Mouse (Mus musculus) heart, embryonic 16.5 days (tissue): ENCODE results near the gene Alox5ap. TPM values are rescaled to one million over a fixed set of nuclear protein-coding genes. Genes with fewer than 3 reads are reported as not detected.

ENCODE experiments used
- ATAC-seq: fragments of 200-750 bp; cut with Nextera tagmentation; replicated peaks from 2 replicates; pipeline ENCODE4 v1.8.0; 2017; ENCODE audit warnings: moderate number of reproducible peaks; ENCODE audit not compliant: insufficient read depth, low FRiP score; ENCODE audit errors: extremely low read depth
- H3K27ac ChIP-seq: fragments of 300-500 bp; sonication (generic); 2 replicates; pipeline ENCODE4 v1.5.1; 2014; ENCODE audit warnings: mild to moderate bottlenecking, low read length, control low read depth, moderate library complexity
- H3K27me3 ChIP-seq: fragments of 300-500 bp; sonication (generic); 2 replicates; pipeline ENCODE4 v1.6.1; 2014; ENCODE audit warnings: low read length, mixed read lengths; ENCODE audit not compliant: control insufficient read depth, insufficient read depth
- H3K36me3 ChIP-seq: fragments of 300-500 bp; sonication (generic); 2 replicates; pipeline ENCODE4 v1.6.1; 2014; ENCODE audit not compliant: control insufficient read depth, insufficient read depth
- H3K4me1 ChIP-seq: fragments of 300-500 bp; sonication (generic); 2 replicates; pipeline ENCODE4 v1.6.1; 2014; ENCODE audit warnings: low read length, mixed read lengths; ENCODE audit not compliant: control insufficient read depth, insufficient read depth
- H3K4me2 ChIP-seq: fragments of 300-500 bp; sonication (generic); 2 replicates; pipeline ENCODE4 v1.6.1; 2014; ENCODE audit warnings: low read depth, mild to moderate bottlenecking, control low read depth, low read length
- H3K4me3 ChIP-seq: fragments of 300-500 bp; sonication (generic); 2 replicates; pipeline ENCODE4 v1.5.1; 2014; ENCODE audit warnings: mild to moderate bottlenecking, control low read depth, low read length
- H3K9ac ChIP-seq: fragments of 300-500 bp; sonication (generic); 2 replicates; pipeline ENCODE4 v1.6.1; 2014; ENCODE audit warnings: low read length, control low read depth
- H3K9me3 ChIP-seq: fragments of 300-500 bp; sonication (generic); replicated peaks from 2 replicates; pipeline ENCODE4 v1.6.1; 2016; ENCODE audit warnings: low read length; ENCODE audit not compliant: control insufficient read depth
- WGBS: fragments of 180-500 bp; shearing (Covaris S2); extraction: QIAGEN DNeasy Blood & Tissue Kit; methylation state at CpG from one replicate; pipeline ENCODE4 v1.1.7; 2014; 5-methylcytosine and 5-hydroxymethylcytosine counted together
- polyA plus RNA-seq: library from polyadenylated mRNA; unstranded; fragments of >200 nt; fragmentation: Nextera tagmentation; extraction: Ambion mirVana; gene quantifications from 2 replicates; pipeline ENCODE4 v1.2.1, GENCODE M21; 2015

Gene Alox5ap
- polyA plus RNA-seq, 1 experiment from 2014 or later, result 11.9 TPM

DNA sequence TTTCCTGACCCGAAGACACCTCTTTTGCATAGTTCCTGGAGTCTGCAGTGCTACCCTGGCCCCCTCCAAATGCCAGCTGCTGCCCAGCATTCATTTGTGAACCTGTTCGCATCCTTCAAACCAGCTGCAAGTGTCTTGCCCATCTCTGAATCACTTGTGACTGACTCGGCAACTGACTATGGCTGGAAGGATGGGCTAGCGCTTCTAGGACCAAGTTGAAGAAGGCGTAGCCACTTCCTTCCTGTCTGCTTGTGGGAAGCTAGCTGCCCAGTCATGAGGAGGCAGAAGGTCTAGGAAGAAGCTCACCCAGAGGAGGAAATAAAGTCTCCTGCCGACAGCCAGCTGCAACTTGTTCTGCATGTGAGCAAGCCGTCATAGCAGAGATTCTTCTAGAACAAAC, 29.6 kb upstream of the Alox5ap start:
- Histone ChIP-seq H3K9me3 (no peaks in the 10 kb centered on the region; the same call in 1 of the 2 replicates), H3K27me3 (no peaks in the 10 kb centered on the region), H3K9ac (no peak overlapping the region), H3K4me3 (no peak overlapping the region), H3K27ac (no peak overlapping the region), H3K4me1 (peaks cover 6% of the 10 kb centered on the region), H3K4me2 (no peak overlapping the region), H3K36me3 (no peaks in the 10 kb centered on the region)
- ATAC-seq, result no peak
- WGBS, result 66% methylated on average over 7 of the region's 7 CpGs

DNA sequence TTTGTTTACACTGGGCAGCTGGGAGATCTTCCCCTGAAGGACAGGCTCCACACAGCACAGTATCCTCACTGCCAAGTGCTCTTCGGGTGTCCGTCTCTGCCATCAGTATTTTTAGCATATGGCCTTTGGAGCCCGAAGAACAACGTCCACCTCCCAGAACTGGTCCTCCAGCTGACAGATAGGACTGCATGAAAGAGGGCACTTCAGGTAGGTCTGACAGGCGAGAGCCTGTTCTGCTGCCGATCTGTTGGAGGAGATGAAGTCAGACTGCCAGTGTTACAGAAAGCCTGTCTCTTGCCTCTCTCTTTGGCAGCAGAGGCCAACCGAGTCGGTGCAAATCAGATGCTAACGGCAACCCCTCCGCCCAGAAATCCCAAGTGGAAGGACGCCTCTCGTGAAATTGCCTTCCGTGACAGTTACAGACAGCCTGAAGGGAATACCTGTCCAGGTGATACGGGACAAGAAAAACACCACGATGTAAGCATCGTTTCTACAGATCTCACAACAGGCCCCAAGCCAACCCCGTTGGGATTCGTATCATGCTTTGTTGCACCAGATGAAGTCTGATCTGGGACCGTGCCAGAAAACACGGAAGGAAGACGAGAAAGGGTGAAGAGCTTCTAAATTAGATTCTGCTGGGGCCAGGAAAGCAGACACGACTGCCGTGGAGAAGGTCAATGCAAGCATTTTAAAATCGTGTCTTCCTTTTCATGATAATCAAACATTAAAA, 27.2 kb upstream of the Alox5ap start:
- Histone ChIP-seq H3K4me3 (no peak overlapping the region), H3K4me1 (peaks cover 6% of the 10 kb centered on the region), H3K9ac (peak overlapping the region; percentile 21; the same call in 1 of the 2 replicates), H3K36me3 (no peaks in the 10 kb centered on the region), H3K27me3 (no peaks in the 10 kb centered on the region), H3K4me2 (0 out of 2 replicates have a peak overlapping the region, but pooled peaks have one; percentile 0), H3K9me3 (peaks cover 7% of the 10 kb centered on the region), H3K27ac (no peak overlapping the region)
- no peak; the same call in 1 of the 2 replicates for ATAC-seq
- 56% methylated on average over 24 of the region's 24 CpGs for WGBS

DNA sequence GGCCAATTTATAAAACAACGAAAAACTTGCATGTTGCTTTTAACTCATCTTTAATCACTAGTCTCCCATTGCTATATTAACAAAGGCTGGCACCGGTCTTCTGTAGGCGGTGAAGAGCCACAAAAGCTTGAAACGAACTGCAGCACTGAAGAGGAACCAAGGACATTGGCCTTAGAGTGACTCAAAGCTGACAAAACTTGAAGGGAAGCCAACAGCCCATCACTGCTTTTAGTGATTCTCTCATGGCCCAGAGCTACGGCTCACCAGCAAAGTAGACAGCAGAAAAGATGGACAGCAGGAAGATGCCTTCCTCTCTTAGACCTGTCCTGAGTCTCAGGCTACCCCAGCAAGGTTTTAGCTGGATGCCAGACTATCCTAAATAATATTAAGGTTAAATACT, 22.1 kb upstream of the Alox5ap start:
- WGBS, result 82% methylated on average over 5 of the region's 5 CpGs
- H3K36me3 ChIP-seq, result no peaks in the 10 kb centered on the region
- H3K4me3 ChIP-seq, result no peak overlapping the region

DNA sequence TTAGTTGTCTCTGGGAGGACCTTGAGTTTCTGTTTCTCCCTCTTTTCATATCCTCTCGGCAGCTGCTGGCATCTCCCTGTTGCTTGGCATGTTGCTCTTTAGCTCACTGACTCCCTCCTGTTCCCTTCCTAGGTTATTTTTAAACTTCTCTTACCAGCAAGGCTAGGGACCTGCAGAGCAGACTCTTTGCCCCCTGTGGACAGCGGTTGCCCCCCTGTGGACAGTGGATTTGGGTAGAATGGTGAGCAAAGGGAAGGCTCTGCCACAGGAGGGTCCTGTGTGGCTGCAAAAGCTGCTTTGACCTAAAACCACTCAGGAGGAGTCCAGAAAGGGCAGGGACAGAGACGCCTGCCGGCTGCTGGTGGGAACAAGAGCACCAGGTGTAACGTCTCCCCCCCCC, 21.5 kb upstream of the Alox5ap start:
- no peak for ATAC-seq
- H3K36me3 ChIP-seq, result no peaks in the 10 kb centered on the region
- no peaks in the 10 kb centered on the region for H3K27me3 ChIP-seq
- H3K9ac ChIP-seq, result no peak overlapping the region
- H3K9me3 ChIP-seq, result peaks cover 7% of the 10 kb centered on the region
- peaks cover 21% of the 10 kb centered on the region for H3K4me1 ChIP-seq
- peak overlapping the region; percentile 12; the same call in 1 of the 2 replicates for H3K4me2 ChIP-seq
- WGBS, result 28% methylated on average over 5 of the region's 5 CpGs
- no peak overlapping the region for H3K27ac ChIP-seq
- no peak overlapping the region for H3K4me3 ChIP-seq

More for the DNA sequence above, 22.1 kb upstream of the Alox5ap start:
- peaks cover 22% of the 10 kb centered on the region for H3K4me1 ChIP-seq
- H3K9me3 ChIP-seq, result peaks cover 7% of the 10 kb centered on the region
- no peak overlapping the region for H3K9ac ChIP-seq
- ATAC-seq, result no peak
- H3K4me2 ChIP-seq, result no peak overlapping the region; the same call in 1 of the 2 replicates
- H3K27me3 ChIP-seq, result no peaks in the 10 kb centered on the region
- no peak overlapping the region for H3K27ac ChIP-seq

DNA sequence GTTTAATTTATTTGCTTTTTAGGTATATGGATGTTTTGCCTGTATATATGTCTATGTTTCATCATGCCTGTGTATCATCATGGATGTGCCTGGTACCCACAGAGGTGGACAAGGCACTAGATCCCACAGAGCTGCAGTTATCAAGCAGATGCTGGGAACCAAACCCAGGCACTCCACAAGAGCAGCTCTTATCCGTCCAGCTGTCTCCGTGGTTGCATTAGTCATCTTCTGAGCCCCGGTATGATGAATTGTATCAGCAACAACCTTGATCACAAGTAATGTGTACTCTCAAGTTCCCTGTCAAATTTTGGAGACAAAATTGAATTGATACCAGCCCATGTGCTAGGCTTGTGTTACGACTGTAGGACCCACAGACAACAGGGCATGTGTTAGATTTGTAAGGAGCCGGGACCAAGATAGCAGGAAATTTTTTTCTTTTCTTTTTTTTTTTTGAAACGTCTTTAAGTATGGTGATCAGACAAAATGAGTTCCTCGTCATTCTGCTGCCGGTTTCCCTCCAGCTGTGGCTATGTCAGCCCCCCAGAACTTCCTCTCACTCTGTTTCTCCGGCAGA, 19.1 kb upstream of the Alox5ap start:
- H3K4me2 ChIP-seq, result peak overlapping the region; percentile 80
- H3K9me3 ChIP-seq, result peaks cover 7% of the 10 kb centered on the region
- ATAC-seq, result no peak
- H3K27ac ChIP-seq, result peak overlapping the region; percentile 63
- 24% methylated on average over 9 of the region's 9 CpGs for WGBS
- H3K36me3 ChIP-seq, result no peaks in the 10 kb centered on the region
- H3K9ac ChIP-seq, result peak overlapping the region; percentile 71
- peak overlapping the region; percentile 47 for H3K4me3 ChIP-seq
- H3K27me3 ChIP-seq, result no peaks in the 10 kb centered on the region
- peaks cover 21% of the 10 kb centered on the region for H3K4me1 ChIP-seq

DNA sequence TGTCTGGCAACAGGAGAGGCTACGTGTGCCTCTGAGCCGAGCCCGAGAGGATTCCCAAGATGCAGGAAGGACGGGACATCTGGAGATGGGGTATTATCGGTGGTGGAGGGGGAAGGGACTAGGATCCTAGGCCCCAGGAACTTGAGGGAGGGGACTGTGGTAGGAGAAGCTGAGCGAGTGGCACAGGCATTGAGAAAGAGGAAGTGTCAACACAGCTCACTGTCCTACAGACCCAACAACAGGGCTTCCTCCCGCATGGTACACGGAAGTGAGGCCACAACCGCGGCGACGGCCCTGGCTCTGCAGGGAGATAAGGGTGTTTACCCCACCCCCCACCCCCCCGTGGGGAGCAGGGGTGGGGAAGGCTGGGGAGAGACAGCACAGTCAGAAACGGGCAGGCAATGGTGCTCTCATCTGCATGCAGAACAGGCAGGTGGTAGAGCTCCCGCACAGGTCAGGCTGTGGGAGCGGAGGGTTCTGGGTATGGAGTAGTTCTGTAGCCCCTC, 18.5 kb upstream of the Alox5ap start:
- H3K9me3 ChIP-seq, result peaks cover 5% of the 10 kb centered on the region; the same call in 1 of the 2 replicates
- H3K4me2 ChIP-seq, result peak overlapping the region; percentile 80
- peak overlapping the region; percentile 63 for H3K27ac ChIP-seq
- no peaks in the 10 kb centered on the region for H3K27me3 ChIP-seq
- H3K9ac ChIP-seq, result peak overlapping the region; percentile 71
- peaks cover 21% of the 10 kb centered on the region for H3K4me1 ChIP-seq
- peak; percentile 83 for ATAC-seq
- WGBS, result 10% methylated on average over 16 of the region's 16 CpGs
- H3K4me3 ChIP-seq, result peak overlapping the region; percentile 47
- H3K36me3 ChIP-seq, result no peaks in the 10 kb centered on the region

DNA sequence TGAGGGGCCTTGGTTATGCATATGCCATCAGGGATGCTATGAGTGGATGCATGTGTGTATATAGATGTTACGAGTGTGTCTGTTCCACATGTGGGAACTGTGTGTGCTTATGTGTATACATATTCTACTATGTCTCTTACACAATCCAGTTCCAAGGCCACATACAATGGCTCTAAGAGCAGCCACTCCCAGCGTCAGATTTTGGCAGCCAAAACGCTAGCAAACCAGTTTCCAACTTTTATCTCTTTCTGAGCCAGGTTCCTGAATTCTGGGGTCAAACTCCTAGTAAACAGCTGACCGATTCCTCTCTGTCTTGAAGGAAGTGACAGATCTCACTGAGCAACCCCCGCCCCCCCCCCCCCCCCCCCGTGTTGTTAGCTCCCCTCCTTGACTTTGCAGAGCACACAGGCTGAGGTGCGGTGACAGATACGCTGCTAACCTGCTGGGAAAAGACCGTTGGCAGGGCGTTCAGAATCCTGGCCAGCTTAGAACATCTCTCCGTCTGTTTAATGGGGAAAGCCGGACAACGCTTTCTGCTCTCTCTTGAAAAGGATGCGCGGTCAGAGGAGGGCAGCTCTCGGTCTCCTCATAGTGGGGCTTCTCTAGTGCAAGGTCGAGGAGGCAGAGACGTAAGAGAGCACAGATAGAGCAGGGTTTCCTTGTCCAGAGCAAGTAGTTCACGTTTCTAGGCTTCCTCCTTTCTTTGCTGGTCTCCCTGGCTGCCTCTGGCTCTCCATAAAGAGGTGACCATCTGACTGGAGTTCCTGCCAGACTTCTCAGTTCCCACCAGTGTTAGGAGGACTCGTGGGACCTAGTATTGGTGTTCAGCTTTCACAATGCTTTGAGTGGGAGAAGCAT, 17.3 kb upstream of the Alox5ap start:
- no peaks in the 10 kb centered on the region for H3K9me3 ChIP-seq
- peak overlapping the region; percentile 47 for H3K9ac ChIP-seq
- no peak for ATAC-seq
- H3K4me3 ChIP-seq, result 0 out of 2 replicates have a peak overlapping the region, but pooled peaks have one; percentile 1
- H3K36me3 ChIP-seq, result no peaks in the 10 kb centered on the region
- no peaks in the 10 kb centered on the region for H3K27me3 ChIP-seq
- peak overlapping the region; percentile 80 for H3K4me2 ChIP-seq
- peak overlapping the region; percentile 64 for H3K27ac ChIP-seq
- WGBS, result 19% methylated on average over 20 of the region's 20 CpGs
- peaks cover 21% of the 10 kb centered on the region for H3K4me1 ChIP-seq

DNA sequence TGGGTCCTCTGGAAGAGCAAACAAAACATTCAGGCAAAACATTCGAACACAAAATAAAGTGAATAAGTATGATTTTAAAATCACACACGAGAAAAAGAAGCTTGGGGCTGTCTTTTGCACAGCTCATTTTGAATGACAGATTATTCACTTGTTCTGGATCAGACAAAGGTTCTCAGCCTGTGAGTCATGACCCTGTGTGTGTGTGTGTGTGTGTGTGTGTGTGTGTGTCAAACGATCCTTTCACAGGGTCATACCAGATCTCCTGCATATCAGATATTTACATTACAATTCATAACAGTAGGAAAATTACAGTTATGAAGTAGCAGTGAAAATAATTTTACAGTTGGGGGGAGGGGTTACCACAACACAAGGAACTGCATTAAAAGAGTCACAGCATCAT, 12.3 kb upstream of the Alox5ap start:
- Histone ChIP-seq H3K9ac (no peak overlapping the region), H3K27ac (no peak overlapping the region), H3K9me3 (no peaks in the 10 kb centered on the region), H3K36me3 (no peaks in the 10 kb centered on the region), H3K27me3 (no peaks in the 10 kb centered on the region), H3K4me1 (peaks cover 4% of the 10 kb centered on the region), H3K4me2 (no peak overlapping the region), H3K4me3 (no peak overlapping the region)
- 84% methylated on average over 3 of the region's 3 CpGs for WGBS
- ATAC-seq, result no peak
